Mouse (Mus musculus) liver, embryonic 16.5 days (tissue): ENCODE results near the gene Crtac1. TPM values are rescaled to one million over a fixed set of nuclear protein-coding genes. Genes with fewer than 3 reads are reported as not detected.

ENCODE experiments used
- ATAC-seq: fragments of 200-750 bp; cut with Nextera tagmentation; 2 replicates; pipeline ENCODE4 v1.8.0; 2017; ENCODE audit warnings: low read depth, mild to moderate bottlenecking, moderate number of reproducible peaks, moderate library complexity
- H3K27ac ChIP-seq: fragments of 300-500 bp; sonication (generic); 2 replicates; pipeline ENCODE4 v1.5.1; 2014; ENCODE audit warnings: mild to moderate bottlenecking, low read length
- H3K27me3 ChIP-seq: fragments of 300-500 bp; sonication (generic); 2 replicates; pipeline ENCODE4 v1.6.1; 2014; ENCODE audit warnings: low read depth, low read length, mixed read lengths; ENCODE audit not compliant: control insufficient read depth, insufficient read depth
- H3K36me3 ChIP-seq: fragments of 300-500 bp; sonication (generic); 2 replicates; pipeline ENCODE4 v1.6.1; 2014; ENCODE audit warnings: mild to moderate bottlenecking; ENCODE audit not compliant: control insufficient read depth, insufficient read depth
- H3K4me1 ChIP-seq: fragments of 300-500 bp; sonication (generic); 2 replicates; pipeline ENCODE4 v1.6.1; 2014; ENCODE audit warnings: low read depth, low read length, mixed read lengths; ENCODE audit not compliant: control insufficient read depth
- H3K4me2 ChIP-seq: fragments of 300-500 bp; sonication (generic); 2 replicates; pipeline ENCODE4 v1.6.1; 2014; ENCODE audit warnings: low read depth, low read length, mixed read lengths
- H3K4me3 ChIP-seq: fragments of 300-500 bp; sonication (generic); 2 replicates; pipeline ENCODE4 v1.5.1; 2014; ENCODE audit warnings: low read depth, mild to moderate bottlenecking, low read length
- H3K9ac ChIP-seq: fragments of 300-500 bp; sonication (generic); 2 replicates; pipeline ENCODE4 v1.6.1; 2014; ENCODE audit warnings: low read depth, low read length
- H3K9me3 ChIP-seq: fragments of 300-500 bp; sonication (generic); replicated peaks from 2 replicates; pipeline ENCODE4 v1.6.1; 2016; ENCODE audit warnings: low read length; ENCODE audit not compliant: control insufficient read depth
- WGBS: fragments of 180-500 bp; shearing (Covaris S2); extraction: QIAGEN DNeasy Blood & Tissue Kit; methylation state at CpG from one replicate; pipeline ENCODE4 v1.1.7; 2014; ENCODE audit not compliant: insufficient replicate concordance; 5-methylcytosine and 5-hydroxymethylcytosine counted together
- polyA plus RNA-seq: library from polyadenylated mRNA; unstranded; fragments of >200 nt; fragmentation: Nextera tagmentation; extraction: Ambion mirVana; gene quantifications from 2 replicates; pipeline ENCODE4 v1.2.1, GENCODE M21; 2015

Crtac1 gene
- polyA plus RNA-seq, 1 experiment from 2014 or later = 0.08 TPM

GRCm38 (mm10) chr19:42328160-42328559 lies 103.4 kb downstream of the Crtac1 start:
- Histone ChIP-seq H3K9me3 (no peaks in the 10 kb centered on the region), H3K9ac (no peak overlapping the region), H3K4me2 (no peak overlapping the region), H3K27ac (no peak overlapping the region), H3K36me3 (no peaks in the 10 kb centered on the region), H3K4me3 (no peak overlapping the region), H3K27me3 (no peaks in the 10 kb centered on the region), H3K4me1 (no peaks in the 10 kb centered on the region)
- WGBS = 68% methylated on average over 9 of the region's 9 CpGs
- ATAC-seq = no peak

- 8% methylated on average over 11 of the region's 11 CpGs for WGBS
- H3K27ac ChIP-seq = no peak overlapping the region
- no peak overlapping the region for H3K4me3 ChIP-seq
- H3K9ac ChIP-seq = no peak overlapping the region
- no peaks in the 10 kb centered on the region for H3K9me3 ChIP-seq
- no peaks in the 10 kb centered on the region for H3K36me3 ChIP-seq
- H3K27me3 ChIP-seq = no peaks in the 10 kb centered on the region
- H3K4me1 ChIP-seq = no peaks in the 10 kb centered on the region
- no peak for ATAC-seq
- H3K4me2 ChIP-seq = no peak overlapping the region
These were observed 105.7 kb downstream of the Crtac1 start for GRCm38 (mm10) chr19:42325894-42326293.

- H3K9ac ChIP-seq = no peak overlapping the region
- 52% methylated on average over 12 of the region's 12 CpGs for WGBS
These were observed 109.1 kb downstream of the Crtac1 start for GRCm38 (mm10) chr19:42322357-42323090.

GRCm38 (mm10) chr19:42321936-42322335 lies 109.6 kb downstream of the Crtac1 start:
- no peaks in the 10 kb centered on the region for H3K4me1 ChIP-seq
- ATAC-seq = no peak
- H3K27ac ChIP-seq = no peak overlapping the region
- H3K4me3 ChIP-seq = no peak overlapping the region
- H3K9me3 ChIP-seq = no peaks in the 10 kb centered on the region
- no peaks in the 10 kb centered on the region for H3K27me3 ChIP-seq
- H3K36me3 ChIP-seq = no peaks in the 10 kb centered on the region
- no peak overlapping the region for H3K4me2 ChIP-seq
- 60% methylated on average over 5 of the region's 5 CpGs for WGBS
- H3K9ac ChIP-seq = no peak overlapping the region

More at GRCm38 (mm10) chr19:42322357-42323090, 109.1 kb downstream of the Crtac1 start:
- Histone ChIP-seq H3K4me2 (no peak overlapping the region), H3K36me3 (no peaks in the 10 kb centered on the region), H3K27me3 (no peaks in the 10 kb centered on the region), H3K27ac (no peak overlapping the region), H3K4me3 (no peak overlapping the region), H3K9me3 (no peaks in the 10 kb centered on the region), H3K4me1 (no peaks in the 10 kb centered on the region)
- no peak for ATAC-seq

- no peak overlapping the region for H3K9ac ChIP-seq
- no peaks in the 10 kb centered on the region for H3K9me3 ChIP-seq
- 51% methylated on average over 18 of the region's 18 CpGs for WGBS
- ATAC-seq = no peak
- no peak overlapping the region for H3K4me3 ChIP-seq
- no peak overlapping the region for H3K4me2 ChIP-seq
- H3K4me1 ChIP-seq = no peaks in the 10 kb centered on the region
- no peaks in the 10 kb centered on the region for H3K27me3 ChIP-seq
- H3K36me3 ChIP-seq = no peaks in the 10 kb centered on the region
- no peak overlapping the region for H3K27ac ChIP-seq
These were observed 113.7 kb downstream of the Crtac1 start for GRCm38 (mm10) chr19:42317648-42318425.

GRCm38 (mm10) chr19:42316998-42317397 lies 114.6 kb downstream of the Crtac1 start:
- H3K4me2 ChIP-seq = no peak overlapping the region
- ATAC-seq = no peak
- 54% methylated on average over 8 of the region's 8 CpGs for WGBS
- no peak overlapping the region for H3K9ac ChIP-seq
- no peaks in the 10 kb centered on the region for H3K4me1 ChIP-seq
- H3K9me3 ChIP-seq = no peaks in the 10 kb centered on the region
- H3K27me3 ChIP-seq = no peaks in the 10 kb centered on the region
- no peak overlapping the region for H3K27ac ChIP-seq
- H3K36me3 ChIP-seq = no peaks in the 10 kb centered on the region
- no peak overlapping the region for H3K4me3 ChIP-seq

- Histone ChIP-seq H3K9ac (no peak overlapping the region), H3K4me2 (no peak overlapping the region), H3K27me3 (no peaks in the 10 kb centered on the region), H3K4me3 (no peak overlapping the region), H3K36me3 (no peaks in the 10 kb centered on the region), H3K4me1 (no peaks in the 10 kb centered on the region), H3K9me3 (no peaks in the 10 kb centered on the region), H3K27ac (no peak overlapping the region)
- ATAC-seq = no peak
- WGBS = 69% methylated on average over 2 of the region's 2 CpGs
These were observed 115.1 kb downstream of the Crtac1 start for GRCm38 (mm10) chr19:42316525-42316924.

GRCm38 (mm10) chr19:42315914-42316313 lies 115.7 kb downstream of the Crtac1 start:
- no peaks in the 10 kb centered on the region for H3K27me3 ChIP-seq
- H3K9ac ChIP-seq = no peak overlapping the region
- H3K4me1 ChIP-seq = no peaks in the 10 kb centered on the region
- H3K4me2 ChIP-seq = no peak overlapping the region
- H3K36me3 ChIP-seq = no peaks in the 10 kb centered on the region
- H3K27ac ChIP-seq = no peak overlapping the region
- no peak for ATAC-seq
- no peak overlapping the region for H3K4me3 ChIP-seq
- H3K9me3 ChIP-seq = no peaks in the 10 kb centered on the region
- WGBS = 0% methylated on average over 1 of the region's 1 CpGs

- H3K4me2 ChIP-seq = no peak overlapping the region
- no peaks in the 10 kb centered on the region for H3K36me3 ChIP-seq
- H3K27ac ChIP-seq = no peak overlapping the region
- H3K4me3 ChIP-seq = no peak overlapping the region
- H3K4me1 ChIP-seq = no peaks in the 10 kb centered on the region
- H3K27me3 ChIP-seq = no peaks in the 10 kb centered on the region
- no peaks in the 10 kb centered on the region for H3K9me3 ChIP-seq
- H3K9ac ChIP-seq = no peak overlapping the region
- 63% methylated on average over 6 of the region's 6 CpGs for WGBS
- ATAC-seq = no peak
These were observed 116.4 kb downstream of the Crtac1 start for GRCm38 (mm10) chr19:42315070-42315679.
